Mouse (Mus musculus): ENCODE measurements at regions not wholly inside any gene's neighbourhood (a gene's known extent, or its start where the extent isn't known, plus 50 kb on each side); places are given as distances from the start of the nearest gene placed in this dataset.

DNA sequence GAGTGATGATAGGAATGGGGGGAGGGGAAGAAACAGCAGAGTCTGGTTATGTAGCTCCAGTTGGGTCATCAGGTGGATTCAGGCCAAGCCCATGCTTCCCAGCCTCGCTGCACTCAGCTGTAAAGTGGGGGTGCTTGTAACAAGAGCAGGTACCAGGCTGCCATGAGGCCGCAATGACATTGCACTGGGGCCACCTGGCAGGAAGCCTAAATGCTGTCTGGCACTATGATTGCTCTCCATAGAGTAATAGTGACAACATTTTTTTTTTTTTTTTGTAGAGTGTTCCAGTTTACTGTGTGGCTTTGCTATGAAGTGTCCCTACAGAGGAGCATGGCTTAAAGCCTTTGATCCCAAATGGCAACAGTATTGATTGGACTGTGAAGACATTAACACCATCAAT is 171.9 kb upstream of the Prok2 start:
- Histone ChIP-seq H3K27ac (ENCODE audit: low read length) (no peak overlapping the region), H3K4me3 (ENCODE audit: low read length) (no peak overlapping the region), H3K36me3 (ENCODE audit: control insufficient read depth, insufficient read depth, low read length) (no peaks in the 10 kb centered on the region), H3K4me1 (replicated peaks; ENCODE audit: control insufficient read depth, insufficient read depth, low read length) (peaks cover 2% of the 10 kb centered on the region; the same call in 1 of the 2 replicates), H3K4me2 (ENCODE audit: low read depth, low read length) (no peak overlapping the region), H3K27me3 (ENCODE audit: control insufficient read depth, insufficient read depth, low read depth, low read length) (no peaks in the 10 kb centered on the region), H3K9ac (ENCODE audit: low read length) (no peak overlapping the region), H3K9me3 (ENCODE audit: control insufficient read depth, low read length) (no peaks in the 10 kb centered on the region)
- WGBS: 75% methylated on average over 2 of the region's 2 CpGs
- ATAC-seq (ENCODE audit: low read depth): no peak

DNA sequence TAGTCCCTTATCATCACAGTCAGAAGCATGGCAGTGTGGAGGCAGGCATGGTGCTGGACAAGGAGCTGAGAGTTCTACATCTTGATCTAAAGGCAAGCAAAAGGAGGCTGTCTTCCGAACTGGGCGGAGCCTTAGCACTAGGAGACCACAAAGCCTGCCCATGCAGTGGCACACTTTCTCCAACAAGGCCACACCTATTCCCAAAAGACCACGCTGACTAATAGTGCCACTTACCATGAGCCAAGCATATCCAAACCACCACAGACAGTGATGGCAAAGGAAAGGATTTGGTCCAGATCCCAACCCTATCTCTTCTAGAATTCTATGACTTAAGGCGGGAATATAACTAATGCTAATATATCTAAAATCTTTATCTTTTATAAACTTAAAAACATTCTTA is 169.4 kb upstream of the Prok2 start:
- H3K27ac ChIP-seq (ENCODE audit: low read length): no peak overlapping the region
- no peaks in the 10 kb centered on the region; the same call in 1 of the 2 replicates for H3K4me1 ChIP-seq (replicated peaks; ENCODE audit: control insufficient read depth, insufficient read depth, low read length)
- H3K4me2 ChIP-seq (ENCODE audit: low read depth, low read length): no peak overlapping the region
- WGBS: 89% methylated on average over 4 of the region's 4 CpGs
- H3K9me3 ChIP-seq (ENCODE audit: control insufficient read depth, low read length): no peaks in the 10 kb centered on the region
- H3K9ac ChIP-seq (ENCODE audit: low read length): no peak overlapping the region
- H3K36me3 ChIP-seq (ENCODE audit: control insufficient read depth, insufficient read depth, low read length): no peaks in the 10 kb centered on the region
- H3K4me3 ChIP-seq (ENCODE audit: low read length): no peak overlapping the region
- no peak for ATAC-seq (ENCODE audit: low read depth)
- H3K27me3 ChIP-seq (ENCODE audit: control insufficient read depth, insufficient read depth, low read depth, low read length): no peaks in the 10 kb centered on the region

DNA sequence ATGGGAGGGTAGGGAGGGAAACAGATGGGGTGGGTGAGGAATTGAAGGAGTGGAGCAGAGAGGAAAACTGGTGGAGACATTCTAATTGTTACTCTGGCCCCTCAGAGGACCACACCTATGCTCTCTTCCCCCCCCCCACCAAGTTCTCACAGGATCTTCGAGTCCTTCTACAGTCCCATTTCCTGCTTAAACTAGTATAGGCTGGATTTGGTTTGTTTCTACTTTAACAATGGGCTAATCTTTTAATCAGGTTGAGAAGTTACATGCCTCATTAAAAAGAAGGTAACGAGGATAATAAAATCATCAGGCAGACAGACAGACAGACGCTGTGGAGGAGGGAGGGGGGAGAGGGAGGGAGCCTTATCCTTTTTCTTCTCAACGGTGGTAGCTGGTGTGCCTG is 167.7 kb upstream of the Prok2 start:
- no peaks in the 10 kb centered on the region for H3K36me3 ChIP-seq (ENCODE audit: control insufficient read depth, insufficient read depth, low read length)
- H3K27me3 ChIP-seq (ENCODE audit: control insufficient read depth, insufficient read depth, low read depth, low read length): peaks cover 2% of the 10 kb centered on the region; the same call in 1 of the 2 replicates
- no peak for ATAC-seq (ENCODE audit: low read depth)
- no peaks in the 10 kb centered on the region; the same call in 1 of the 2 replicates for H3K4me1 ChIP-seq (replicated peaks; ENCODE audit: control insufficient read depth, insufficient read depth, low read length)
- H3K27ac ChIP-seq (ENCODE audit: low read length): no peak overlapping the region
- H3K4me2 ChIP-seq (ENCODE audit: low read depth, low read length): no peak overlapping the region
- H3K9me3 ChIP-seq (ENCODE audit: control insufficient read depth, low read length): no peaks in the 10 kb centered on the region
- WGBS: 46% methylated on average over 4 of the region's 4 CpGs
- no peak overlapping the region for H3K9ac ChIP-seq (ENCODE audit: low read length)
- H3K4me3 ChIP-seq (ENCODE audit: low read length): no peak overlapping the region

GRCm38 (mm10) chr6:99892204-99892603 is 166.0 kb upstream of the Prok2 start:
- Histone ChIP-seq H3K9me3 (ENCODE audit: control insufficient read depth, low read length) (no peaks in the 10 kb centered on the region), H3K36me3 (ENCODE audit: control insufficient read depth, insufficient read depth, low read length) (no peaks in the 10 kb centered on the region), H3K27me3 (ENCODE audit: control insufficient read depth, insufficient read depth, low read depth, low read length) (peaks cover 2% of the 10 kb centered on the region; the same call in 1 of the 2 replicates), H3K4me3 (ENCODE audit: low read length) (no peak overlapping the region), H3K9ac (ENCODE audit: low read length) (no peak overlapping the region), H3K27ac (ENCODE audit: low read length) (no peak overlapping the region), H3K4me1 (replicated peaks; ENCODE audit: control insufficient read depth, insufficient read depth, low read length) (no peaks in the 10 kb centered on the region; the same call in 1 of the 2 replicates), H3K4me2 (ENCODE audit: low read depth, low read length) (no peak overlapping the region)
- 88% methylated on average over 9 of the region's 9 CpGs for WGBS
- no peak for ATAC-seq (ENCODE audit: low read depth)

GRCm38 (mm10) chr6:99891790-99892189 is 165.6 kb upstream of the Prok2 start:
- Histone ChIP-seq H3K4me3 (ENCODE audit: low read length) (no peak overlapping the region), H3K27me3 (ENCODE audit: control insufficient read depth, insufficient read depth, low read depth, low read length) (peaks cover 2% of the 10 kb centered on the region; the same call in 1 of the 2 replicates), H3K9me3 (ENCODE audit: control insufficient read depth, low read length) (no peaks in the 10 kb centered on the region), H3K4me1 (replicated peaks; ENCODE audit: control insufficient read depth, insufficient read depth, low read length) (no peaks in the 10 kb centered on the region; the same call in 1 of the 2 replicates), H3K27ac (ENCODE audit: low read length) (no peak overlapping the region), H3K4me2 (ENCODE audit: low read depth, low read length) (no peak overlapping the region), H3K36me3 (ENCODE audit: control insufficient read depth, insufficient read depth, low read length) (no peaks in the 10 kb centered on the region), H3K9ac (ENCODE audit: low read length) (no peak overlapping the region)
- 56% methylated on average over 2 of the region's 2 CpGs for WGBS
- no peak for ATAC-seq (ENCODE audit: low read depth)

GRCm38 (mm10) chr6:99890805-99891204 is 164.6 kb upstream of the Prok2 start:
- WGBS: 82% methylated on average over 5 of the region's 5 CpGs
- no peak overlapping the region for H3K4me2 ChIP-seq (ENCODE audit: low read depth, low read length)
- no peak overlapping the region for H3K9ac ChIP-seq (ENCODE audit: low read length)
- no peaks in the 10 kb centered on the region for H3K36me3 ChIP-seq (ENCODE audit: control insufficient read depth, insufficient read depth, low read length)
- no peaks in the 10 kb centered on the region for H3K4me1 ChIP-seq (replicated peaks; ENCODE audit: control insufficient read depth, insufficient read depth, low read length)
- no peaks in the 10 kb centered on the region for H3K9me3 ChIP-seq (ENCODE audit: control insufficient read depth, low read length)
- no peak overlapping the region for H3K27ac ChIP-seq (ENCODE audit: low read length)
- H3K4me3 ChIP-seq (ENCODE audit: low read length): no peak overlapping the region
- H3K27me3 ChIP-seq (ENCODE audit: control insufficient read depth, insufficient read depth, low read depth, low read length): peaks cover 2% of the 10 kb centered on the region; the same call in 1 of the 2 replicates
- ATAC-seq (ENCODE audit: low read depth): no peak

DNA sequence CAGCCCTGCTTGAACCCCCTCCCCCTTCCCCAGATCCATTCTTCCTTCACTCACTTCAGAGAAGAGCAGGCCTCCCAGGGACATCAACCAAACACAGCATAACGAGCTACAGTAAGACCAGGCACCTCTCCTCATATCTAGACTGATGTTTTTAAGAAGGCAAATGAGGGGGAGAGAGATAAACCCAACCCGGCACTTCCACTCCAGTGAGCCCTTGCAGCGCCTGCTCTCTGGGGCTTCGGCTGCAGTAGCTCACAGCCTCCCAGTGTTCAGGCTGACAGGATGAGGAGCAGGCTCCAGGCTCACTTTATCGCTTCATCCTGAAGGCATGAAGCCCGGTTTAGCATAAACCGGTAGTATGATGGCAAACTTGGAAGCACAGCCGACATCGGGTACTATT is 162.9 kb upstream of the Prok2 start:
- no peak overlapping the region for H3K4me2 ChIP-seq (ENCODE audit: low read depth, low read length)
- no peak overlapping the region for H3K9ac ChIP-seq (ENCODE audit: low read length)
- WGBS: 21% methylated on average over 9 of the region's 9 CpGs
- H3K36me3 ChIP-seq (ENCODE audit: control insufficient read depth, insufficient read depth, low read length): no peaks in the 10 kb centered on the region
- ATAC-seq (ENCODE audit: low read depth): no peak
- no peaks in the 10 kb centered on the region for H3K9me3 ChIP-seq (ENCODE audit: control insufficient read depth, low read length)
- H3K27ac ChIP-seq (ENCODE audit: low read length): no peak overlapping the region
- H3K27me3 ChIP-seq (ENCODE audit: control insufficient read depth, insufficient read depth, low read depth, low read length): peaks cover 2% of the 10 kb centered on the region; the same call in 1 of the 2 replicates
- H3K4me3 ChIP-seq (ENCODE audit: low read length): no peak overlapping the region
- H3K4me1 ChIP-seq (replicated peaks; ENCODE audit: control insufficient read depth, insufficient read depth, low read length): no peaks in the 10 kb centered on the region

- Histone ChIP-seq H3K4me2 (ENCODE audit: low read depth, low read length) (no peak overlapping the region), H3K9me3 (ENCODE audit: control insufficient read depth, low read length) (no peaks in the 10 kb centered on the region), H3K27me3 (ENCODE audit: control insufficient read depth, insufficient read depth, low read depth, low read length) (peaks cover 2% of the 10 kb centered on the region; the same call in 1 of the 2 replicates), H3K4me1 (replicated peaks; ENCODE audit: control insufficient read depth, insufficient read depth, low read length) (no peaks in the 10 kb centered on the region), H3K36me3 (ENCODE audit: control insufficient read depth, insufficient read depth, low read length) (no peaks in the 10 kb centered on the region), H3K4me3 (ENCODE audit: low read length) (no peak overlapping the region), H3K9ac (ENCODE audit: low read length) (no peak overlapping the region), H3K27ac (ENCODE audit: low read length) (no peak overlapping the region)
- ATAC-seq (ENCODE audit: low read depth): no peak
- 46% methylated on average over 8 of the region's 8 CpGs for WGBS
These were observed 161.7 kb upstream of the Prok2 start for GRCm38 (mm10) chr6:99887904-99888303.

DNA sequence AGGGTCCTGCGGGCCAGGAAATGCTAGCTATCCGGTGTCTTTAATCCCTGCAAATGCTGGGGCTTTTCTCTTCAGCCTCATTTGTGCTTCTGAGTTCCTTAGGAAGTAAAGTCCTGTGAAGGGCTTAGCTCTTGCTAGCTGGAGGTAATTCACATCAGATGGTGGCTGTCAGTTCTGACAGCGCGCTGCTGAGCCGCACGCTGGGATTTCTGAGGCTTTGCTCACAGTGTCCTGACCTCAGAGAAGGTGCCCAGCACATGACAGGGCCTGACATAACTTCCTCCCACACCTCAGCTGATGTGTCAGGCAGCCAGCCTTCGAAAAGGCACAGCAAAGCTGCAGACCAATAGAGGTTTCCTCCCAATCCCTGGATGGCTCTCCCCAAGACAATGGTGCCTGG is 158.6 kb upstream of the Prok2 start:
- 21% methylated on average over 7 of the region's 7 CpGs for WGBS
- ATAC-seq (ENCODE audit: low read depth): no peak
- Histone ChIP-seq H3K9me3 (ENCODE audit: control insufficient read depth, low read length) (no peaks in the 10 kb centered on the region), H3K4me1 (replicated peaks; ENCODE audit: control insufficient read depth, insufficient read depth, low read length) (no peaks in the 10 kb centered on the region), H3K27ac (ENCODE audit: low read length) (no peak overlapping the region), H3K4me3 (ENCODE audit: low read length) (no peak overlapping the region), H3K36me3 (ENCODE audit: control insufficient read depth, insufficient read depth, low read length) (no peaks in the 10 kb centered on the region), H3K27me3 (ENCODE audit: control insufficient read depth, insufficient read depth, low read depth, low read length) (no peaks in the 10 kb centered on the region), H3K4me2 (ENCODE audit: low read depth, low read length) (no peak overlapping the region), H3K9ac (ENCODE audit: low read length) (no peak overlapping the region)

DNA sequence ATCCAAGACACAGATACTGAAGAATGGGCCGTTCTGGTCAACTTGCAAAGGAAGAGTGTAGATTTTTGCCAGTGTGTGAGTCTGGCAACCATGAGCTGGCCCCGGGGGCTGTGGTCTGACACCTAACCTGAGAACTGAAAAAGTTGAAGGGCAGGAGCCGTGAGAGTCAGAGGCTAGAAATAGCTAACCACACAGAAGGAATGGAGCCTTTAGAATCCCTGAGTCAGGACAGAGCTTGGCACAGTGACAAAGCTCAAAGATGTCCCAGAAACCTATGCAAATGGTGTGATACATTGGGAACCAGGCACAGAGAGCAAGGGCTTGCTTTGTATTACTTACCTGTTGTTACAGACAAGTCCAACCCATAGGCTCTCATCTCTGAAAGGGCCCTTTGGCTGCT is 157.9 kb upstream of the Prok2 start:
- Histone ChIP-seq H3K36me3 (ENCODE audit: control insufficient read depth, insufficient read depth, low read length) (no peaks in the 10 kb centered on the region), H3K4me3 (ENCODE audit: low read length) (no peak overlapping the region), H3K27ac (ENCODE audit: low read length) (no peak overlapping the region), H3K9me3 (ENCODE audit: control insufficient read depth, low read length) (no peaks in the 10 kb centered on the region), H3K27me3 (ENCODE audit: control insufficient read depth, insufficient read depth, low read depth, low read length) (no peaks in the 10 kb centered on the region), H3K9ac (ENCODE audit: low read length) (no peak overlapping the region), H3K4me2 (ENCODE audit: low read depth, low read length) (no peak overlapping the region), H3K4me1 (replicated peaks; ENCODE audit: control insufficient read depth, insufficient read depth, low read length) (no peaks in the 10 kb centered on the region)
- 71% methylated on average over 3 of the region's 3 CpGs for WGBS
- ATAC-seq (ENCODE audit: low read depth): no peak

Data from lung, embryonic 16.5 days (tissue).